8 mouse cellular contexts compared by ENCODE assay signal in genomic region chr13:49400139-49400538, GRCm38 (mm10). TPM values are rescaled to one million over a fixed set of nuclear protein-coding genes. Genes with fewer than 3 reads are reported as not detected.
DNase-seq lines count a peak whose midpoint lies in the region; ATAC-seq and TF ChIP-seq lines count a peak whose summit lies in the region.

No protein-coding gene starts in this region.

- no peak overlapping the region for H3K4me3 ChIP-seq in ES-Bruce4 (ENCODE audit: low read depth, low read length)
- H3K4me3 ChIP-seq in gastrocnemius, adult 2 months, result no peak overlapping the region
- H3K4me3 ChIP-seq in intestine, embryonic 15.5 days (replicated peaks), result no peak overlapping the region

- H3K27me3 ChIP-seq in ES-Bruce4 (ENCODE audit: control insufficient read depth, insufficient read depth, low read length, poor library complexity, severe bottlenecking), result no peaks in the 10 kb centered on the region
- H3K27me3 ChIP-seq in intestine, embryonic 15.5 days (replicated peaks), result no peaks in the 10 kb centered on the region

- H3K4me1 ChIP-seq in ES-Bruce4 (ENCODE audit: control insufficient read depth, insufficient read depth, low read length), result no peaks in the 10 kb centered on the region
- no peaks in the 10 kb centered on the region for H3K4me1 ChIP-seq in intestine, embryonic 15.5 days (replicated peaks)

- 45% methylated on average over 6 of the region's 6 CpGs for WGBS in intestine, embryonic 15.5 days

- H3K36me3 ChIP-seq in ES-Bruce4 (ENCODE audit: control insufficient read depth, insufficient read depth, low read length, poor library complexity, severe bottlenecking), result no peaks in the 10 kb centered on the region
- H3K36me3 ChIP-seq in intestine, embryonic 15.5 days, result no peaks in the 10 kb centered on the region

- TF ChIP-seq POLR2A in ES-Bruce4 (IDR thresholded peaks at IDR 0.05; ENCODE audit: insufficient read depth, low read length), result no peak

- H3K4me2 ChIP-seq in intestine, embryonic 15.5 days (replicated peaks), result no peak overlapping the region

- H3K27ac ChIP-seq in ES-Bruce4 (ENCODE audit: insufficient read depth, low read length), result no peak overlapping the region
- peak overlapping the region; percentile 8; the same call in 1 of the 2 replicates for H3K27ac ChIP-seq in gastrocnemius, adult 2 months
- no peak overlapping the region for H3K27ac ChIP-seq in intestine, embryonic 15.5 days

- H3K9me3 ChIP-seq in ES-Bruce4 (replicated peaks; ENCODE audit: control insufficient read depth, insufficient read depth, low read length, poor library complexity, severe bottlenecking), result no peaks in the 10 kb centered on the region
- no peaks in the 10 kb centered on the region for H3K9me3 ChIP-seq in intestine, embryonic 15.5 days

- peak; percentile 38 for DNase-seq in heart, adult 8-10 months (ENCODE audit: low spot score)
- no peak for DNase-seq in heart, postnatal 36 days
- peak; percentile 86 for DNase-seq in gastrocnemius, adult 2 months
- DNase-seq in kidney, postnatal 10 days, result peak; percentile 58
- DNase-seq in naive thymus-derived CD4-positive, alpha-beta T cell, adult 2 months (ENCODE audit: low read depth), result peak; percentile 46
- no peak for DNase-seq in layer of hippocampus, adult 11-12 months (ENCODE audit: low spot score)

- peak; percentile 61 for TF ChIP-seq CTCF in ES-Bruce4 (IDR thresholded peaks at IDR 0.05; ENCODE audit: low read depth, low read length)
- peak; percentile 14; the same call in 1 of the 2 replicates for TF ChIP-seq CTCF in gastrocnemius, adult 2 months (IDR thresholded peaks at IDR 0.05)

- no peak for TF ChIP-seq EP300 in ES-Bruce4 (IDR thresholded peaks at IDR 0.05; ENCODE audit: insufficient read depth, low read depth, low read length)

- intact Hi-C loops in heart, postnatal 36 days (cut with DNase I), result no loop called here
- intact Hi-C loops in gastrocnemius, adult 2 months (cut with DNase I), result no loop called here

- no peak for ATAC-seq in intestine, embryonic 15.5 days

- no peak overlapping the region for H3K9ac ChIP-seq in ES-Bruce4 (ENCODE audit: low read depth, poor library complexity, severe bottlenecking)
- no peak overlapping the region for H3K9ac ChIP-seq in intestine, embryonic 15.5 days

RNA-seq across cellular contexts. Expression of gene Ippk, which starts 20.9 kb away (rescaled TPM):
- 1 to 10 TPM; 5.5 to 7.5 (median 7.1) TPM for total RNA-seq in heart, adult 8-10 months (2022)
- 1 to 10 TPM; 6.5 TPM for total RNA-seq in heart, postnatal 36 days (2021)
- 15.4 and 16.4 TPM in 2 replicates for polyA plus RNA-seq in ES-Bruce4 (2011; ENCODE audit: insufficient read depth, insufficient read length, low read depth, missing spikeins)
- 1 to 10 TPM; 5.6 to 6.3 TPM for total RNA-seq in gastrocnemius, adult 2 months (2021)
- 19.1 and 19.7 TPM in 2 replicates for polyA plus RNA-seq in intestine, embryonic 15.5 days (2015; fragmentation: Nextera tagmentation; extraction: Ambion mirVana)

RNA-seq across cellular contexts. Expression of gene Bicd2, which starts 58.8 kb away (rescaled TPM):
- total RNA-seq in heart, adult 8-10 months (2022), result 10 to 100 TPM; 67.9 to 79.2 (median 73.3) TPM
- 10 to 100 TPM; 73.4 to 79.7 TPM for total RNA-seq in heart, postnatal 36 days (2021)
- 15.3 and 16.1 TPM in 2 replicates for polyA plus RNA-seq in ES-Bruce4 (2011; ENCODE audit: insufficient read depth, insufficient read length, low read depth, missing spikeins)
- total RNA-seq in gastrocnemius, adult 2 months (2021), result 10 to 100 TPM; 26.0 to 28.5 TPM
- polyA plus RNA-seq in intestine, embryonic 15.5 days (2015; fragmentation: Nextera tagmentation; extraction: Ambion mirVana), result 19.1 and 19.5 TPM in 2 replicates

Comparison
In these comparisons a context has a peak if more than half of its experiments do, and no peak if none do; other contexts are left out.
1. DNase-seq: peak in heart, adult 8-10 months (single experiment), gastrocnemius, adult 2 months (single experiment), kidney, postnatal 10 days (single experiment) and naive thymus-derived CD4-positive, alpha-beta T cell, adult 2 months (single experiment); none in heart, postnatal 36 days (0 of 2) and layer of hippocampus, adult 11-12 months (single experiment).